13 mouse cellular contexts compared by ENCODE assay signal in genomic region chr9:70240703-70241410, GRCm38 (mm10). TPM values are rescaled to one million over a fixed set of nuclear protein-coding genes. Genes with fewer than 3 reads are reported as not detected.
A peak's percentile ranks its signal among the peaks of the same experiment; 100 is the strongest.
DNase-seq lines count a peak whose midpoint lies in the region; ATAC-seq lines count a peak whose summit lies in the region.
"Had no signal": no experiment of that assay in that cellular context is flagged by ENCODE, and none has a peak within 500 bp of the region (broad histone marks: within the 10 kb centered on the region; RNA-seq: fewer than 3 reads in every experiment).

No protein-coding gene starts in this region.

- H3K4me1 ChIP-seq in embryonic facial prominence, embryonic 13.5 days = peaks cover 36% of the 10 kb centered on the region
- peaks cover 54% of the 10 kb centered on the region for H3K4me1 ChIP-seq in stomach, embryonic 14.5 days (ENCODE audit: control insufficient read depth, insufficient read depth, low read length)
- H3K4me1 ChIP-seq in midbrain, embryonic 16.5 days (ENCODE audit: control insufficient read depth, insufficient read depth, low read length) = no peaks in the 10 kb centered on the region
- H3K4me1 ChIP-seq: midbrain, embryonic 15.5 days had no signal

- no peak overlapping the region for H3K4me3 ChIP-seq in embryonic facial prominence, embryonic 13.5 days
- no peak overlapping the region for H3K4me3 ChIP-seq in stomach, embryonic 14.5 days (ENCODE audit: low read depth, low read length)
- no peak overlapping the region for H3K4me3 ChIP-seq in midbrain, embryonic 16.5 days (ENCODE audit: low read depth, low read length)
- H3K4me3 ChIP-seq: midbrain, embryonic 15.5 days had no signal

- H3K27me3 ChIP-seq in embryonic facial prominence, embryonic 13.5 days = no peaks in the 10 kb centered on the region
- no peaks in the 10 kb centered on the region for H3K27me3 ChIP-seq in stomach, embryonic 14.5 days (ENCODE audit: control insufficient read depth, insufficient read depth, low read length)
- H3K27me3 ChIP-seq in midbrain, embryonic 16.5 days (ENCODE audit: control insufficient read depth, insufficient read depth, low read depth, low read length) = no peaks in the 10 kb centered on the region
- H3K27me3 ChIP-seq: midbrain, embryonic 15.5 days had no signal

- peak; percentile 61 for DNase-seq in kidney, adult 9 months
- no peak for DNase-seq in kidney, postnatal 10 days
- peak; percentile 41 for DNase-seq in kidney, postnatal 14 days
- DNase-seq in cerebellum, adult 8-10 months = no peak
- no peak for DNase-seq in adrenal gland, postnatal 10 days
- DNase-seq: B cell, adult 2 months; cerebellum, adult 2 months had no signal

- no peaks in the 10 kb centered on the region for H3K36me3 ChIP-seq in embryonic facial prominence, embryonic 13.5 days
- no peaks in the 10 kb centered on the region for H3K36me3 ChIP-seq in stomach, embryonic 14.5 days (ENCODE audit: control insufficient read depth, insufficient read depth, low read length)
- H3K36me3 ChIP-seq in midbrain, embryonic 16.5 days (ENCODE audit: control insufficient read depth, insufficient read depth, low read length) = no peaks in the 10 kb centered on the region
- H3K36me3 ChIP-seq: G1E; midbrain, embryonic 15.5 days had no signal

- H3K27ac ChIP-seq in embryonic facial prominence, embryonic 13.5 days = peak overlapping the region; percentile 85
- H3K27ac ChIP-seq in stomach, embryonic 14.5 days (ENCODE audit: low read length) = peak overlapping the region; percentile 64; the same call in 1 of the 2 replicates
- no peak overlapping the region for H3K27ac ChIP-seq in midbrain, embryonic 16.5 days (ENCODE audit: low read length)
- H3K27ac ChIP-seq: midbrain, embryonic 15.5 days had no signal

- H3K9ac ChIP-seq in embryonic facial prominence, embryonic 13.5 days = no peak overlapping the region
- H3K9ac ChIP-seq in stomach, embryonic 14.5 days (replicated peaks; ENCODE audit: low read depth, low read length) = no peak overlapping the region
- no peak overlapping the region for H3K9ac ChIP-seq in midbrain, embryonic 16.5 days (ENCODE audit: low read depth, low read length)
- H3K9ac ChIP-seq: midbrain, embryonic 15.5 days had no signal

- WGBS in embryonic facial prominence, embryonic 13.5 days = 27% methylated on average over 16 of the region's 16 CpGs
- WGBS in stomach, embryonic 14.5 days = 27% methylated on average over 16 of the region's 16 CpGs
- 84% methylated on average over 16 of the region's 16 CpGs for WGBS in midbrain, embryonic 16.5 days

- 0 out of 2 replicates have a peak, but pooled peaks cover 3% of the 10 kb centered on the region for H3K9me3 ChIP-seq in embryonic facial prominence, embryonic 13.5 days
- no peaks in the 10 kb centered on the region for H3K9me3 ChIP-seq in stomach, embryonic 14.5 days (ENCODE audit: control insufficient read depth, low read depth, low read length)
- H3K9me3 ChIP-seq in midbrain, embryonic 16.5 days (replicated peaks; ENCODE audit: control insufficient read depth, low read length, poor library complexity, severe bottlenecking) = no peaks in the 10 kb centered on the region
- H3K9me3 ChIP-seq: G1E; midbrain, embryonic 15.5 days had no signal

- peak overlapping the region; percentile 29 for H3K4me2 ChIP-seq in embryonic facial prominence, embryonic 13.5 days
- H3K4me2 ChIP-seq in stomach, embryonic 14.5 days (replicated peaks; ENCODE audit: low read depth, low read length) = peak overlapping the region; percentile 11
- H3K4me2 ChIP-seq in midbrain, embryonic 16.5 days (ENCODE audit: low read length) = no peak overlapping the region
- H3K4me2 ChIP-seq: midbrain, embryonic 15.5 days had no signal

- peak; percentile 30; the same call in 1 of the 2 replicates for ATAC-seq in embryonic facial prominence, embryonic 13.5 days (ENCODE audit: insufficient number of reproducible peaks, insufficient read depth, low FRiP score, low TSS enrichment, low read depth)
- ATAC-seq in stomach, embryonic 14.5 days (ENCODE audit: insufficient number of reproducible peaks, insufficient read depth, low FRiP score, low read depth) = 0 out of 2 replicates have a peak, but pooled peaks have one; percentile 10
- ATAC-seq in midbrain, embryonic 16.5 days = no peak
- ATAC-seq: forebrain, embryonic 16.5 days; midbrain, embryonic 15.5 days had no signal

RNA-seq across cellular contexts. Expression of gene Myo1e, which starts 33.7 kb away (rescaled TPM):
- 23.2 and 24.5 TPM in 2 replicates for polyA plus RNA-seq in embryonic facial prominence, embryonic 13.5 days (2015; fragmentation: Nextera tagmentation; extraction: Ambion mirVana)
- 23.2 and 30.1 TPM in 2 replicates for polyA plus RNA-seq in stomach, embryonic 14.5 days (2014; fragmentation: Nextera tagmentation; extraction: Ambion mirVana)
- 10 to 100 TPM; 17.9 to 19.5 TPM for total RNA-seq in adrenal gland, postnatal 10 days (2021)
- 6.1 and 6.5 TPM in 2 replicates for polyA plus RNA-seq in midbrain, embryonic 16.5 days (2015; fragmentation: Nextera tagmentation; extraction: Ambion mirVana)

Comparison
In these comparisons a context has a peak if more than half of its experiments do, and no peak if none do; other contexts are left out.
1. DNase-seq: peak in kidney, adult 9 months (single experiment) and kidney, postnatal 14 days (single experiment); none in kidney, postnatal 10 days (single experiment), cerebellum, adult 8-10 months (single experiment) and adrenal gland, postnatal 10 days (single experiment).